Mouse (Mus musculus) spleen, postnatal 36 days (tissue): ENCODE data around the gene Foxo4.

Source experiments
- DNase-seq, 2 experiments: peaks; one replicate each; pipeline ENCODE4 v3.0.0; 2022; ENCODE audit warnings: low spot score in 2 of 2, mixed read lengths in 1 of 2

The Foxo4 gene

GRCm38 (mm10) chrX:101290111-101290510 lies 35.8 kb downstream of the Foxo4 start:
- peak; percentile 13 to 42 for DNase-seq

GRCm38 (mm10) chrX:101299055-101299454 lies 44.7 kb downstream of the Foxo4 start, which contains the start of gene Nlgn3:
Nlgn3 (plus strand) TSS chrX:101299168.
- no peak for DNase-seq

- DNase-seq, result no peak
Observed at GRCm38 (mm10) chrX:101299473-101300426, 45.4 kb downstream of the Foxo4 start.

- DNase-seq, result no peak
Observed at GRCm38 (mm10) chrX:101300427-101301030, 46.2 kb downstream of the Foxo4 start.

DNA sequence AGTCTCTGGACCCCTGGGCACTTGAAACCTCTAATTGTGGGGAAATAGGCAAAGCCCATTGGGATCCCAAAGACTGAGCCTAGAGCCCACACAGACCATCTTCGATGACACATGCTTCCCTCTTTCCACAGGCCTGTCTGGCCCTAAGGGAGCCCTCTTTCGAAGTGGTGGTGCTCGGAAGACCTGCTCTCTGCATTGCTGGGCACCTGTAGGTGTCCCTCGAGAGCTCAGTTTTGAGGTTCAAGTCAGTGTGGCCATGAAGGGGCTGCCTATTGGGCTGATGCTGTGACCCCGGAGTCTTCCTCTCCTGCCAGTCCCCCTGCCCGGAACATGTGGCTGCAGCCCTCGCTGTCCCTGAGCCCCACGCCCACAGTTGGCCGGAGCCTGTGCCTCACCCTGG lies 47.3 kb downstream of the Foxo4 start:
- DNase-seq, result no peak

GRCm38 (mm10) chrX:101304646-101305045 lies 50.3 kb downstream of the Foxo4 start:
- DNase-seq, result no peak

DNA sequence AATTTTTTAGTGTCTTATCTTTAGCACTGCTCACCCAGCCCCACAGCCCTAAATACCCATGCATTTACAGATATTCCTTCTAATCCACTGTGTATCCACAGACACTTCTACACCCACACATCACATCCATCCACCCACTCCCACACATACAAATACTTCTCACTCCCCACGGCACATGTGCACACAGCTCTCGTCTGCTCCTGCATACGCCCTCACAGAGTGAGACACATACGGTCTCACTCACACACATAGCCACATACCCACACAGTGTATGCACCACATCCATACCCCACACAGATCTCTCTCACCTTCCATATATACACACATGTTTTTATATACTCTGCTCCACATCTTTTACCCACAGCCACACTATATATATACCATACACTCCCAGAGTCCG lies 55.0 kb downstream of the Foxo4 start:
- no peak for DNase-seq
